Mouse (Mus musculus) heart, postnatal 0 days (tissue): ENCODE data around the gene Gria4. TPM values are rescaled to one million over a fixed set of nuclear protein-coding genes. Genes with fewer than 3 reads are reported as not detected.
"Not testable (repeated sequence)": the region's sequence is repeated elsewhere in the genome, so short reads cannot be mapped to it uniquely, and the experiment has no call there.

Experiments used
- ATAC-seq: fragments of 200-750 bp; cut with Nextera tagmentation; 2 replicates; pipeline ENCODE4 v1.8.0; 2017; ENCODE audit warnings: low read depth, moderate number of reproducible peaks, moderate library complexity; ENCODE audit not compliant: insufficient read depth
- DNase-seq: peaks from one replicate; pipeline ENCODE4 v3.0.0-alpha.2; 2016; ENCODE audit warnings: low spot score
- H3K27ac ChIP-seq: fragments of 300-500 bp; sonication (generic); 2 replicates; pipeline ENCODE4 v1.5.1; 2014; ENCODE audit warnings: low read depth, mild to moderate bottlenecking
- H3K27me3 ChIP-seq: fragments of 300-500 bp; sonication (generic); 2 replicates; pipeline ENCODE4 v1.6.1; 2014; ENCODE audit warnings: low read length, mixed read lengths; ENCODE audit not compliant: control insufficient read depth, insufficient read depth
- H3K36me3 ChIP-seq: fragments of 300-500 bp; sonication (generic); replicated peaks from 2 replicates; pipeline ENCODE4 v1.6.1; 2014; ENCODE audit warnings: low read length, mixed read lengths; ENCODE audit not compliant: control insufficient read depth, insufficient read depth
- H3K4me1 ChIP-seq: fragments of 300-500 bp; sonication (generic); 2 replicates; pipeline ENCODE4 v1.6.1; 2014; ENCODE audit warnings: antibody characterized with exemption; ENCODE audit not compliant: control insufficient read depth, insufficient read depth
- H3K4me2 ChIP-seq: fragments of 300-500 bp; sonication (generic); 2 replicates; pipeline ENCODE4 v1.6.1; 2014; ENCODE audit warnings: low read depth, mild to moderate bottlenecking, low read length, moderate library complexity
- H3K4me3 ChIP-seq: fragments of 300-500 bp; sonication (generic); 2 replicates; pipeline ENCODE4 v1.5.1; 2014; ENCODE audit warnings: low read depth, low read length
- H3K9ac ChIP-seq: fragments of 300-500 bp; sonication (generic); replicated peaks from 2 replicates; pipeline ENCODE4 v1.6.1; 2014; ENCODE audit warnings: low read depth, low read length, mixed read lengths
- H3K9me3 ChIP-seq: fragments of 300-500 bp; sonication (generic); replicated peaks from 2 replicates; pipeline ENCODE4 v1.6.1; 2016; ENCODE audit warnings: low read length; ENCODE audit not compliant: control insufficient read depth
- CTCF ChIP-seq: IDR thresholded peaks from 2 replicates; pipeline ENCODE4 v1.5.1; 2016; ENCODE audit warnings: antibody characterized with exemption, control low read depth, low read depth
- EP300 ChIP-seq: IDR thresholded peaks from 2 replicates; pipeline ENCODE4 v1.6.1; 2016; ENCODE audit warnings: antibody characterized with exemption, low read depth
- WGBS: fragments of 180-500 bp; shearing (Covaris S2); extraction: QIAGEN DNeasy Blood & Tissue Kit; methylation state at CpG from one replicate; pipeline ENCODE4 v1.1.7; 2014; 5-methylcytosine and 5-hydroxymethylcytosine counted together
- polyA plus RNA-seq: library from polyadenylated mRNA; unstranded; fragments of >200 nt; fragmentation: Nextera tagmentation; extraction: Ambion mirVana; gene quantifications from 2 replicates; pipeline ENCODE4 v1.2.1, GENCODE M21; 2015
- total RNA-seq: library from RNA; depleted of rRNA; stranded (reverse); fragments of >200 nt; gene quantifications from 2 replicates; pipeline ENCODE4 v1.2.3, GENCODE M21; 2014; ENCODE audit warnings: low replicate concordance

The Gria4 gene
- total and polyA plus RNA-seq, 2 experiments from 2014 or later: 0.19 to 0.30 TPM

DNA sequence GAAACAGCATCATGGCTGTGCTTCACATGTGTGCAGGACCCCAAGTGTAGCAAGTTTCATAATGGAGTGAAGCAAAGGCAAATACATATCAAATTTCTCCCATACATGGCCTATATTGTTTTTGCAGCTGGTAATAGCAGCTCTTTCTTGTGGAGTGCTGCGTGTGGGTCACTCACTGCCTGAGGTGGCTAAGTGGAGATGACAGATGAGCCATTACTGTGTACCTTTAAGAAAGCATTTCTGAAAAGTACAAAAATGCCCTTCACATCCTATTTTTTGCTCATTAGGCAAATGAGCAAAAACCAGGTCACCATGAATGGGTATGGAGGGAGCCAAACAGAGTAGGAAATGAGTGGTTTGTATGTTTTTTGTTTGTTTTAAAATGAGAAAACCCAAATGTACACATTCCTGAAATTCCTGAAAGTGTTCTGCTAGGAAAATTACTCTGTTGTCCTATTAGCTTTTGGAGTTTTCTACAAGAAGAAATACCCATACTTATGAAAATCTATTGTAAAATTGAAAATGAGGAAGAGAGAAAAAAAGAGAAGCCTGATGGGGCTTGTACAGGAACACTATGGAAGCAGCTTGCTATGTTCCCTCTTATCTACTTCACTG, 336.5 kb downstream of the Gria4 start:
- H3K9ac ChIP-seq: no peak overlapping the region
- no peaks in the 10 kb centered on the region for H3K36me3 ChIP-seq
- DNase-seq (no peak), ATAC-seq (no peak)
- H3K4me1 ChIP-seq: no peaks in the 10 kb centered on the region
- no peak overlapping the region for H3K4me2 ChIP-seq
- TF ChIP-seq CTCF (no peak), EP300 (no peak)
- WGBS: 76% methylated on average over 1 of the region's 1 CpGs
- H3K4me3 ChIP-seq: no peak overlapping the region
- H3K27me3 ChIP-seq: no peaks in the 10 kb centered on the region
- H3K9me3 ChIP-seq: no peaks in the 10 kb centered on the region
- H3K27ac ChIP-seq: no peak overlapping the region

DNA sequence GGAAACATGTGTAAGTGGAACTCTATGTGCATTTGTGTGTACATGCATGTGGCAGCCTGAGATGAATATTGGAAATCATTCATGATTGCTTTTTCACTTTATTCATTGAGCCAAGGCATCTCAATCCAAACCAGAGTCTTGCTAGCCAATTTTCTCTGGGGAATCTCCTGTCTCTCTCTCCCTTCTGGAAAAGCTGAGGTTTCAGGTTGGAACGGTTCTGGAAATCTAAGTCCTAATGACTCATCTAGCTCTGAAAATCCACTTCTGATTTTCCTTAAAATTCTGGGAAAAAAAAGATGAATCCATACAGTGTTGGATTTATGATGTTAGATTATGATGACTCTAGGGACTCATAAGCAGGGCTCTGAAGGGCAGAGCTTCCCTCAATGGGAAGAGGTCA, 337.8 kb downstream of the Gria4 start:
- no peak for DNase-seq
- Histone ChIP-seq H3K36me3 (no peaks in the 10 kb centered on the region), H3K4me2 (no peak overlapping the region), H3K4me1 (no peaks in the 10 kb centered on the region), H3K9ac (no peak overlapping the region), H3K4me3 (no peak overlapping the region), H3K9me3 (no peaks in the 10 kb centered on the region), H3K27ac (no peak overlapping the region), H3K27me3 (no peaks in the 10 kb centered on the region)
- ATAC-seq: no peak
- TF ChIP-seq EP300 (no peak), CTCF (no peak)
- WGBS: 77% methylated on average over 1 of the region's 1 CpGs

DNA sequence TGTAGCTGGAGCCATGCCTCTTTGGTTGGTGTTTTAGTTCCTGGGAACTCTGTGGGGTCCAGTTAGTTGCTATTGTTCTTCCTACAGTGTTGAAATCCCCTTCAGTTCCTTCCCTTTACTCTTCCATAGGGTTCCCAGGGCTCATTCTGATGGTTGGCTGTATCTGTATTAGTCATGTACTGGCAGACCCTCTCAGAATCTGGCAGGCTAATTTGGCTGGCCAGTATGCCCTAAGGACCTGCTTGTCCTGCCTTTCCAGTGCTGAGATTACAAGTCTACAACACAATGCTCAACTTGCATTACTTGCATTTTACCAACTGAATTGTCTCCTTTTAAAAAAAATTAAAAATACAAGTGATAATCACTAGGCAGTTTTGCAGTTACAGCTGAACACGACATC, 338.4 kb downstream of the Gria4 start:
- H3K36me3 ChIP-seq: no peaks in the 10 kb centered on the region
- DNase-seq: no peak
- H3K27me3 ChIP-seq: no peaks in the 10 kb centered on the region
- no peaks in the 10 kb centered on the region for H3K4me1 ChIP-seq
- H3K27ac ChIP-seq: no peak overlapping the region
- TF ChIP-seq EP300 (no peak), CTCF (no peak)
- H3K9me3 ChIP-seq: no peaks in the 10 kb centered on the region
- no peak overlapping the region for H3K4me3 ChIP-seq
- 60% methylated on average over 1 of the region's 1 CpGs for WGBS
- no peak overlapping the region for H3K9ac ChIP-seq
- ATAC-seq: no peak
- no peak overlapping the region for H3K4me2 ChIP-seq

DNA sequence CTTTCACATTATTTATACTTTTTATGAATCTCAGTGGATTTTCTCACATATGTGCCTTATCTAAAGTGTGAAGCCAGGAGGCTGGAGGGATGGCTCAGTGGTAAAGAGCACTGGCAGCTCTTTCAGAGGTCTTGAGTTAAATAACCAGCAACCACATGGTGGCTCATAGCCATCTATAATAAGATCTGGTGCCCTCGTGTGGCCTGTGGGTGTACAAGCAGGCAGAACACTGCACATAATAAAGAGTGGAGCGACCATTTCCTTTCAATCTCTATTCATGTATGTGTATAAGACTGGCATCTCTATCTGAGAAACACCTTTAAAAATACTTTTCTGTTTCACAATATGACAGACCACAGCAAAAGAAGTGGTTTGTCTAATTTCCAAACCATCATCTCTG, 353.1 kb downstream of the Gria4 start:
- ATAC-seq (no peak), DNase-seq (peak; percentile 12)
- WGBS: 15% methylated on average over 2 of the region's 2 CpGs

DNA sequence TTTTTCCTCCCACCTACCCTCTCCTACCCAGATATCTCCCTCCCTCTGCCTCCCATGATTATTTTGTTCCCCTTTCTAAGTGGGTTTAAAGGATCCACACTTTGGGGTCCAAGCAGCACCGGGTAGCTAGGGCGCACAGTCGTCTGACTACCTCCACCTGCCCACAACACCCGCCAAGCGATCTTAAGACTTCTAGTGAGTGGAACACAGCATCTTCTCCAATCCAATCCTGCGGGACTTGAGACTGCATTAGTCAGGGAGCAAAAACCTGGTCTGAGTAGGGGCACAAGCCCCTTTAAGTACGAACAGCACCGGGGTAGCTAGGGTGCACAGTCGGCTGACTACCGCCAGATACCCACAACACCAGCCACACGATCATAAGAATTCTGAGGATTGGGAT, 395.2 kb downstream of the Gria4 start:
- not testable (repeated sequence) for H3K4me2 ChIP-seq, ATAC-seq, H3K27ac ChIP-seq, H3K9ac ChIP-seq, H3K9me3 ChIP-seq, H3K36me3 ChIP-seq, DNase-seq, H3K4me3 ChIP-seq, H3K4me1 ChIP-seq, H3K27me3 ChIP-seq
- 76% methylated on average over 11 of the region's 11 CpGs for WGBS

More for the DNA sequence above, 353.1 kb downstream of the Gria4 start:
- Histone ChIP-seq H3K9me3 (no peaks in the 10 kb centered on the region), H3K4me1 (no peaks in the 10 kb centered on the region), H3K27ac (no peak overlapping the region), H3K9ac (no peak overlapping the region), H3K27me3 (no peaks in the 10 kb centered on the region), H3K4me3 (no peak overlapping the region), H3K36me3 (no peaks in the 10 kb centered on the region), H3K4me2 (no peak overlapping the region)
- TF ChIP-seq EP300 (no peak), CTCF (peak; percentile 61)

DNA sequence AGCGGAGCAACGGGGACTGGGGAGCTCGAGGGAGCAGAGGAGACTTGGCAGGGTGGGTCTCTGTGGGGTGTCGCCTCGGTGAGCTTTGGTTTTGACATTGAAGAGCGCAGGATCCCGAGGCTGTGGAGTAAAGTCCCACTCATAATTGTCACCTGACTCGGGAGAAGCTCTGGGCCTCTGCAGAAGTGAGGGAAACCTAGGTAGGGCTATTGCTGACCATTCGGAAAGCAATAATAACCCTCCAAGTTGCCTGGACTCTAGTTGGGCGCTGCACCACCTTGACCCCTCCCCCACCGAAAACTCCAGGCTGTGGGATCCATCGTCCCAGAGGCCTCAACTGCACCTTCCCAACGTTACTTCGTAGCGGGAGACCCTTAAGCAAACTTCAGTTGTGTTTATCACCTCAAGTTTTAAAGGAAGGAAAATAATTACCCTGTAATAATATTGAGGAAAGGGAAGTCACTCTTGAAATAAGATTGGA, 419.4 kb downstream of the Gria4 start:
- H3K4me1 ChIP-seq: peaks cover 29% of the 10 kb centered on the region
- H3K27ac ChIP-seq: peak overlapping the region; percentile 79
- H3K9me3 ChIP-seq: no peaks in the 10 kb centered on the region
- peak overlapping the region; percentile 79 for H3K4me2 ChIP-seq
- H3K36me3 ChIP-seq: no peaks in the 10 kb centered on the region; the same call in 1 of the 2 replicates
- DNase-seq (no peak), ATAC-seq (peak; percentile 16)
- no peak for TF ChIP-seq EP300
- no peak for TF ChIP-seq CTCF
- under 1% methylated on average over 15 of the region's 15 CpGs for WGBS
- no peaks in the 10 kb centered on the region for H3K27me3 ChIP-seq
- H3K9ac ChIP-seq: peak overlapping the region; percentile 60
- H3K4me3 ChIP-seq: peak overlapping the region; percentile 95
